Mouse (Mus musculus) heart, adult 18-20 months (tissue): ENCODE measurements around the gene Hecw1. TPM values are rescaled to one million over a fixed set of nuclear protein-coding genes. Genes with fewer than 3 reads are reported as not detected.

Experiments
- DNase-seq, 2 experiments: peaks; one replicate each; pipeline ENCODE4 v3.0.0; 2021 to 2022; ENCODE audit warnings: mixed read lengths in 1 of 2
- long read RNA-seq, 2 experiments: library from polyadenylated mRNA; stranded (forward); transcript quantifications; one replicate each; pipeline ENCODE4 v2.0.0; 2021
- total RNA-seq, 2 experiments: library from RNA; stranded (reverse); gene quantifications; 2 replicates each; pipeline ENCODE4 v1.2.3; 2021

Gene Hecw1
- under 1 TPM; 0.10 to 0.46 TPM for total RNA-seq
- long read RNA-seq, experiment 1 = 0 reads
- long read RNA-seq, experiment 2 = 0 reads

DNA sequence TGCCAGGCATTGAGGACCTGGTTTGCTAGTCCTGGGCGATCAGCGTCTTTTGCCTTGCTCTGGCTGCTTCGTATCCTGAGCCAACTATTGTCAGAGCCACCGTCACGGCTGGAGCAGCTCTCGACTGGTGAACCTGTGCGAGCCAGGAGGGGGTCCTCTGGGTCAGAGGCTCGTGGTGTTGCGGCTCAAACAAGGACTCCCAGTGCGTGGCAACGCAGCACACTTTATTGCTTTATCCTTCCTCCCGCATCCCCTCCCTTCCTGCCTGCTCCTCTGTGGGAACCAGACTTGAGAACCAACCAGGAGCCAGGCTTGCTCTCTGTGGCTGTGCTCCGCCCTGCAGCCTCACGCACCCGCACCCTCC, at the start of gene Hecw1:
Gene Hecw1, minus strand, starts transcription at position 323 of the 364 bp plus-strand sequence.
- no peak for DNase-seq

DNA sequence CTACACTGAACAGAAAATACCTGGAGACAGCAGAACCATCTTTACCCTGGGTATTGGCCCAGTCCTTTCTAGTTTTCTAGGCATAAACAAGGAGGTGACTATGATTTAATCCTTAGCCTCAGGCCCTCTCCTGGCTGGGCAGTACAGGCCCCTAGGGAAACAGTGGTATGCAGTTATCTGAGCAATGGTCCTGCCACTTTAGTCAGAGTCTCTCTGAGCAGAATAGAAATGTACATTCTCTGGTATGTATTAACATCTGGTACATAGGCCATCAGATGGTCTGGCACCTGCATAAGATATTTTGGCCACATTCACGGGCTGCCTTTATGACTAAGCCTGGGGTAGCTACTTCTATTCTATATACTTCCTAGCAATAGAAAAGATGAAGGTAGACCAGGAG, 38.3 kb upstream of the Hecw1 start:
- DNase-seq = no peak

DNA sequence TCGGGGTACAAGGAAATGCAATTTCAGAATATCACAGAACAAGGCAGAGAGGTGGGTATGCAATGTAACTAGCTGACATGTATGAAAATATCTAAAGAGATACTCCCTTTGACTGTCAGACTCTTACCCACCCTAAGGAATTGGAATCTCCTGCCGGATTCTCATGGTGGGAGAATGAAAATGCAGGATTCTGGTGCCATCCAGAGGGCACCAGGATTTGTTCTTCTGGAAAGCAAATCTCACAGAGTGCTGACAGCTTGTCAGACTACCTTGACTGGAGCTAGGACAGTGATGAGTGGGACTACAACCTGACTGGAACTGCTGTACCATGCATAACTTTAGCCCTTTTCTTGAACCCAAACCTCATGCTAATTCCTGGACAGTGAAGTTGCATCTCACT, 29.6 kb upstream of the Hecw1 start:
- DNase-seq = no peak

DNA sequence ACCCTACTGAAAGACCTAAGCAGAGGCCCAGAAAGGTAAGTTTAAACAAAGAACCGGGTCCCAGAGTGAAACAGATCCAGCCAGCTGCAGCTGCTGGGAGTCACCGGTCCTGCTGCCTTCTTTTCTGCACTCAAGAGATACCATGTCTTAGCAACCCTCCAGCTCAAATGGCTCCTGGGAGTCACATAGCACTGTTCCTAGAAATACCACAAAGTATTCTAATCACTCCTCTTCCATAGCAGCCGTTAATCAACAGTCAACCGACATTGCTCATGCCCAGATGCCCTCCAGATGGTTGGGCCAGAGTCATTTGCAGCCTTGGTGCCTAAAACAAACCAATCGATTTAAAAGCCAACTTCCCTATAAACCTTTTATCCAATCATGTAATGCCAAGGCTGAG, 19.8 kb upstream of the Hecw1 start:
- no peak for DNase-seq

DNA sequence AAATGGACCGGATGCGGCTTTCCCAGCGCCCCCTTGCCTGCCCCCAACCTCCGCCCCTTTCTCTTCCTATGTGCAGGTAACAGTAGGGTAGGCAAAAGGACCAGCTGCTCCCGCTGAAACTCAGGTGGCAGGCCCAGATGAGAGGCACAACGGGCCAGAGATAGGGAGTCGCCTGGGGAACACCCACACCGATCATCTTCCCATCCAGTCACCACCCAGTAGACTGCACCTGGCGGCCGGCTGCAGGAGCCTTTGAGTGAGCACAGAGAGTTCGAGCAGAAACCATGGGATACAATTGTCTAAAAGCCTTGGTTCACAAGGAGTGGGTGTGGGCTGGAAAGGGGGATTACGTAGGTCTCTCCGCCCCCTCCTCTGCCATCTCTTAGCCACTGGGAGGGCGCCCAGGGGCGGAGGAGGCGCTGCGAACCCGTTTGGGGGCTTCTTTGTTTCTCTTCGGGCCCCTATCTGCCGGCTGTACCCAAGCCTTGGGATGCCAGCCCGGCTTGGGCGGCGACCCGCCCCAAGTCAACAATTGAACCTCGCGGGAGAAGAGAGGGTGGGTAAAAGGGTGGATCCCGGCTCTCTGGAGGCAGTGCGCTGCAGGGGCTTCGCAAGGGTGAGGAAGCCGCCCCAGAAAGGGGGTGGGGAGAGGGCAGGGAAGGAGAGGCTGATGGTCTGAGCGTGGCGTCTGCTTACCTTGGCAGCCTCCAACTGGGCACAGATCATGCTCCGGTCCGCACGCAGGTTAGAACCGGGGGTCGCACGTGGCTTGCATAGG, 711 bp downstream of the Hecw1 start:
- peak in 1 of 2 experiments; percentile 0 for DNase-seq

DNA sequence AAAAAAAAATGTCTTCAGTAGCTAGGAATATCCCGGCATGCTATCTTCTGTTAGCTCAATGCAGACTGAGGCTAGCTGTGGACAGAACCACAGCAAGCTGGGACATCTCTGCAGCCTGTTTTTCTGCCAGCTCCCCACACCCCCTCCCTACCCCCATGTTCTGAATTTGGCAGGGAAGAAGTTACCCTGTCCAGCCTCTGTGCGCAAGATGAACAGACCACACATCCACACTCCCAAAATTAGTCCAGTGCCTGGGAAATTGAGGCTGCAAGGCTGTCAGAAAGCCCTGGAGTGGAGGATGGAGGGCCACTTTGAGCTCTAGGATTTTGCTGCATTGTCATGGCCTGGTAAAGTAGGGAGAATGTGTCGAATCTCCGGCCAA, 1.3 kb downstream of the Hecw1 start:
- peak; percentile 8 for DNase-seq

DNA sequence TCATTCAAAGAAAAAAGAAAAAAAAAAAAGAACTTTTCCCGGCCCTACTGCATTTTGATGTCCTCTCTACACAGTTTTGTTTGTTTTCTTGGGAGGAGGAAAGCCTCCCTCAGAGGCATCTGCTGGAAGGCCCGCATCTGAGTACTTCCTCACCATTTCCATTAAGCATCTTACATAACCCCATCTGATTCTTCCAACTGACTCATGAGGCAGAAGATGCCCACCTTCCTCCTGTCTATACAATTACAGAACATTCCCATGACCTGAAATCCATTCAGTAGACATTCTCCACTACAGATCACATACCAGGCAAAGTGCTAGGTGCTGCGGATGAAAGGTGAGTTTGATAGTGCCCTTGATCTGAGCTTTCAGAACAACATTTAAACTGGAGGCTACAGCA, 3.4 kb downstream of the Hecw1 start:
- no peak for DNase-seq

DNA sequence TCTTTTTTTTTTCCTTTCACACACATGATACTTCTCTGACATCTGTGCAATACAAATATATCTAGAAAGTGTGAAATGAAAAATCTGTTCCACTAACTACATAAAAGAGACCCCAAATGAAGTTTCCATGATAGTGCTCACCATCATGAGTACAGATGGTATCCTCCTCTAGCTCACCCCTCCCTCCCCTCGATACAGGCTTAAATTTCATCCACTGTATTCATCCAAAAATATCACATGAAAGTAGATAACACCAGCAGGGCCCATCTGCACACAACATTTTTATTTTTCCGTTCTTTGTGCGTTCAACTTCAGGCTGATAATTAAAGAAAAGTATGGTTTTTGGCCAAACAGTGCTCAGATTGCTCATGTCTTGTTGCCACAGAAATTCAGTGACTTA, 5.5 kb downstream of the Hecw1 start:
- no peak for DNase-seq

DNA sequence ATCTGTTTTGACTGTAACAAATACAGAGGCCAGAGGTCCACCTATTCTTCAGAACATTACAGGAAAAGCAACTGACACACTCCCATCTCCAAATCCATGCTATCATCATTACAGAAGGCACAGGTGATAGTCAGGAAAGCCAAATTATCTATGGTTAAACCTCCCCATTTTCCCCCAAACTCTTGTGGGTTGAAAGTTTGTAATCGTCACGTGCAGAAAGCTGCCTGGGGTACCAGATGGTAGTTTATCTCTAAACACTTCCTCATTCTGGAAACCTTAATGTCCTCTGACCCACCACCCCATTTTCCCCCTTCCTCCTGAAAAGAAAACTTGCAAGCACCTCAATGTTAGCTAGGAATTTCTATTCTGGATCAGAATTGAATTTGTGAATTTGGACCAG, 7.9 kb downstream of the Hecw1 start:
- no peak for DNase-seq

DNA sequence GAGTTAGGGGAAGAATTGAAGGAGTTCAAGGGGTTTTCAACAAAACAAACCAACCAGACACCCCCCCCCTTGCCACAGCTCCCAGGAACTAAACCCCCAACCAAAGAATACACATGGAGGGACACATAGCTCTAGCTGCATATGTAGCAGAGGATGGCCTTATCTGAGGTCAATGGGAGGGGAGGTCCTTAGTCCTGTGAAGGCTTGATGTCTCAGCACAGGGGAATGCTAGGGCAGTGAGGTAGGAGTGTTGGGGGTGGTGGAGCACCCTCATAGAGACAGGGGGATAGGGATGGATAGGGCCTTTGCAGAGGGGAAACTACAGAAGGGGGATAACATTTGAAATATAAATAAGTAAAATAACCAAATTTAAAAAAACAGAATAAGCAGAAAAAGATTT, 9.1 kb downstream of the Hecw1 start:
- no peak for DNase-seq

DNA sequence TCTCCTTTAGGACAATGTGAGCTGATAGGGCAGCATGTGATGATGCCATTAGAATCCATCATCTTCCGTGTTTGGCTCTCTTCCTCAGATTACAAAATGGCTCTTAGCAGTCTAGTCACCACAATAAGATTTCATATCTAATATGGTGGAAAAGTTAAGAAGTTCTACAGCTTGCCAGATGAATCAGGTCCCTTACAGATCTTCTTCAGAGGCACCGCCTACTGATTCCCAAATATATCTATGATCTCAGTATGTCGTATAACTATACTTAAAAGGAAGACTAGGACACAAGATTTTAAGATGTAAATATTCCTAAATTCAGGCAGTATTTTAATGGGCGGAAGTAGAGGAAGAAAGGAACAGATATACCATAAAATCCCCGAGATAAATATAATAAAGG, 16.3 kb downstream of the Hecw1 start:
- no peak for DNase-seq

DNA sequence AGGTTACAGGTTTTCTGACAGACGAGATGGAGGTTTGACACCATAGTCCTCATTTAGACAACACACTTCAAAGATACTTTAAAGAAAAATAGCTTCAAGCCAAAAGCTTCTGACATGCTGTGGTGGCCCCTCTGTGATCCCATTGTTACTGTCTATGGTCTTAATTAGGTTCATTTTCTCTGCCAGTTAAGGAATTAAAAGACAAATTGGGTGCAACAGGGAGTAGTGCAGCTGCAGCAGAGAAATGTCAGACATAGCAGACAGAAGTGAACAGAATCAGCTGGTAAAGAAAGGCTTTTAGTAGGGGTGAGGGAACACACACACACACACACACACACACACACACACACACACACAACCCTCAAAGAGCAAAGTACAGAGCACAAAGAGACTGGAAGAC, 22.8 kb downstream of the Hecw1 start:
- no peak for DNase-seq

DNA sequence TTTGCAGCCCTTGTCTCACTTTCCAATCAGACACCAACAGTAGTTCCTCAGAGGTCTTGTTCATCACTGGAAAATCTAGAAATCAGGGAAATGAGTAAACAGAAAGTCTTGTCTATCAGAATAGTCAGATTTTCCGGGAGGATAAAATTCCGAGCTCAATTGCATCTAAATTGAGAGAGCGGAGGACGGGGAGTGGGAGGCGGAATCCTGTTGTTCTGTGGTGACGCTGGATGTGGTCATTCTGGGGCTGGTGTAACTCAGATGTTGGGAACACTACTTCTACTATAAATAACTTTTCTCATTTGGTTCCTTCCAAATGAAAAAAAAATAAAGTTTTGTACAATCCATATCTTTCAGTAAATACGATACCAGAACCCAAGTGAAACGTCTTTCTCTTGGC, 24.2 kb downstream of the Hecw1 start:
- DNase-seq = no peak

DNA sequence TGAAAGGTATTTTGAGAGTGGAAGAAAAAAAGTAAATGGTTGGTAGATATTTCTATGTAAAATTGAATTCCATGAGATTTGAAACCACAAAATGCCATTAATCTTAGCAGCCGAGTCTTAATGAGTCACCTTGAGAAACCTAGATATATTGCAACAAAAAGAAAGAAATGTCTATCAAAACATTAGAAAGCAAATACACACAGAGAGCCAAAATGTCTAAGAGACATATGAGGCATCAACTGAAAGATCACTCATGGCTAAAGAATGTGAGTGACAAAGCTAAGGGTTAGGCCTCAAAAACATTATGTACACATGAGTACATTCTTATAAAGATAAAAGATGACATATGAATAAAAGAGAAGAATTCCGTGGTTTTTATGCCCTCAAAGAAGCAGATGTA, 26.1 kb downstream of the Hecw1 start:
- no peak for DNase-seq

DNA sequence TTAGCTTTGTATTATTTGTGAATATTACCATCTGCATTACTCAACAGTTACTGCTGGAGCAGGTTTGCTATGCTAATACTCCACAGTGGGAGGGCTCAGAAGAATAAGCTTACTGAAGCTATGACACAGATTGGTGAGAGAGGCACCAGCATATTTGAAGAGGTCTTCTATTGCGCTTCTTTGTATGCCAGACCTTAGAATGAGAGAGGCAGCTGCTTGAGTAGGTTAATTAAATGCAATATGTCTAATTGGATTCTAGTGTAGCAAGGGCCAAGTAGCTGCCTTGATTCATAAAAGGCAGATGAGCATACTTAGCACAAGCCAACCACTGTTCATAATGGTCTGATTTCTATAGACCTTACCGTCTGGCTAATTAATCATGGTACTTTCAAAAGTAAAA, 35.2 kb downstream of the Hecw1 start:
- no peak for DNase-seq

DNA sequence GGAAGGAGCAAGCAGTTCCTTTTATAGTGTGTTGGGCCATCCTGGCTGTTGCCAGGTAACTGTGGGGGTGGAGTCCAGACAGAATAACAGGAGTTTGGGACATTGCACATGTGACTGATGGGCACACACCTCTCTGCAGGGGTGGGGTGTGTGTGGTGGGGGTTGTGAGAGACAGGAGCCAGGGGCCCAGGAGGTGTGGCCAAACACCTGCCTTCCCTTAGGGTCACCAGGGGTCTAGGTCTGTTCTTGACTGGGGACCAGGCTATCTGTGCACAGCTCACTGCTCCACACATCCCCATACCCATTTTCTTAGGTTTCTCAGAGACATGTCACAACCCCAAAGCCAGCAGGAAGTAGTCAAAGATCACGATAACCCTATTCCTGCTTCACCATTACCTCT, 51.9 kb downstream of the Hecw1 start:
- no peak for DNase-seq

DNA sequence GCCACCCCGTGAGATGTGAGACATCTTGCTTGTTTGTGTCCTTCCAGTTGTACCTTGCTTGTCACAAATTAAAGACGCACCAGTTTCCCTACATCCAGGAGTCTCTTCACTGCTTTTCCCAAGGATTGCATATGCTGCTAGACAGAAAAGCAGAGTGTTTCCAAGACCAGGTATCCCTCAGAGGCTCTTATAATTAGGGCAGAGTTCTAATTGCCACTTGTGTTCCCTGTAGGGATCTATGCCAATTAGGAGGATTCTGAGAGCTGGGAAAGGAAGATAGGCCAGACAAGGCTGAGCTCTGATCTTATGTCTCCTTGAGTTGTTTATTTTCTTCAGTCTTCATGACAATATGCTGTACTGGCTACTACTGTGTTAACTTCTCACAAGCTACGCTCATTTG, 55.5 kb downstream of the Hecw1 start:
- DNase-seq = no peak

DNA sequence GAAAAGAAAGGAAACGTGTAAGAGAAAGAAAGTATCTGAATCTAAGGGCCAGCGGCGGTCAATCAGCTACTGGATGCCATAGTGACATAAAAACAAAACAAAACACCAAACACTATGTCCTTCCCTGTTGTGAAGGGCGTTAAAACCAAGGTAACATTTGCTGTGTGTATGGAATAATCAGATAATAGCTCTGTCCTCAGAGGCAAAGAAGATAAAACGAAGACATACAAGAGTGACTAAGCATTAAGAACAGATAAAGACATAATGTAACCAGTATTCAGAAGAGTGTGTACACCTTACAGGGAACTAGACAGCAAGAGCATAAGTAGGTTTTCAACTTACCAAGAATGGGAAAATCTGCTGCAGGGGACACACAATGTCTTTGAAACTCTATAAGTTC, 62.0 kb downstream of the Hecw1 start:
- DNase-seq = no peak

DNA sequence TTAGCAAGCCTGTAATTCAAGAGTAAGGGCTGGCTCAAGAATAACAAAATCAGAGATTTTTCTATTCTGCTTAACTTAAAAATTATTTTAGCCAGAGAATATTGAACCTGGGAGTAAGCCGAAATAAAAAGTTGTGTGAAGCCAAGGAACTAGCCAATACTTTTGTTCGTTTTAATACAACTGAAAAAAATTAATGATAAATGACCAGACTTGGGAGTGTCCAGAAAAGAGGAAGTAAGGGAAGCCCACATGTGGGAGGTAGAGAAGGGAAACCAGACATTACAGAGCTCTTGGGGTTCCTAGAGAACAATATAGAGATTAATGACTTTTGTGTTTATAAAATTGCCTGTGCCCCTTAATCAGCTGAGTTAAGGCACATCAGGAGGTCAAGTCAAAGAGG, 66.0 kb downstream of the Hecw1 start:
- no peak for DNase-seq

DNA sequence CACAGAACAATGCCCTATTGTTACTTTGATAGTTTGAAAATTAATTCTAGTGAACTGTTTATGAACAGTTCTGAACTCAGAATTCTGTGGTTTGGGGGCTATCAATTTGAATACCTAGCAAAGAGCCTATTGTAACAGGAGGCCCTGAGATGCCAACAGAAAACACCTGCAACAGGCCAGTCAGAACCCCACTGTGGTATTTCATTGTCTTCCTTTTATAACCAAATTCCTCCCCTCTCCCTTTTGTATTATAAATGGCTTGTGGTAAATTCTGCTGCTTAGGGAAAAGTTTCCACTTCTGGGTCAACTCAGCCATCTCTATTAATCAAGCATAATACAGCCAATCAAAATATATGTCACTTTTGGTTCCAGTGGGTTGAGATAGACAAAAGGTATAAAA, 83.5 kb downstream of the Hecw1 start:
- DNase-seq = no peak

DNA sequence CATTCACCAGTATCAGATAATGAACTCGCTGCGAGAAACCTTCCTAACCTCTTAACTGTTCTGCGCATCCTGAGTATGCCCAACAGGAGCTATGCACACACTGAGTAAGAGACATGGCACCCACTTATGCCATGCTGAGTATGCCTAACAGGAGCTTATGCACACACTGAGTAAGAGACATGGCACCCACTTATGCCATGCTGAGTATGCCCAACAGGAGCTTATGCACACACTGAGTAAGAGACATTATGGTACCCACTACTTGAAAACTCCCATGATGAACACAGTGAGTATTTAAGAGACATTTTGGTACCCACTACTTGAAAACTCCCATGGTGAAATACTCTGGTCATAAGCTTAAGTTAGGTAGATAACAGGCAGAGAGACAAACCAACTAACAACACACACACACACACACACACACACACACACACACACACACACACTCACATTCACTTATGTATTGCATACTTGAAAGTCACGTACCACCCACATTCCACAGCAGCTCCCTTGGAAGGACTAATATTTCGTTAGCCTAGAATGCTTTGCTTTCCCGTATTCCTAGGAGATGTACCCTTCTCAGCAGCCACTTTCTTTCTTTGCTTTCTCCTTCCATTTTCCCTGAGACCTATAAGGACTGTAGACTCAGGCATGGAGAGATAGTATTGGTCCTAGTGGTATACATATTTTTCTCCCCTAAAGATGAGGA, 94.0 kb downstream of the Hecw1 start:
- DNase-seq = no peak

DNA sequence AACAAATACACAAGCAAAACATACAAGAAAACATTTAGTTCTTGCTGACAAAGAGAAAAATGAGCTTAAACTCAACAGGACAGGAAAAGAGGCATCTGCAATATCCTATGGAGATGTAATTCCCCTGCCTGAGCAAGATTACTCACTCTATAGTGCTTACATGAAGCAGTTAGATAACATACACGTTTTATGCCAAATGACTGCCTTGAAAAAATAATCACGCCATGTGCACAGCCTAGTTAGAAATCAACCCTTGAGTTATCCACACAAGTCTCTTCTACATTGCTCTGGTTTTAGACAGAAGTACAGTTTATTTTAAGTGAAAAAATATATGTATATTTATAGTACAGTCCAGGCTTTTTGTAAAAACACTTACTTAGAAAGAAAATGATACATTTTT, 98.2 kb downstream of the Hecw1 start:
- DNase-seq = no peak

DNA sequence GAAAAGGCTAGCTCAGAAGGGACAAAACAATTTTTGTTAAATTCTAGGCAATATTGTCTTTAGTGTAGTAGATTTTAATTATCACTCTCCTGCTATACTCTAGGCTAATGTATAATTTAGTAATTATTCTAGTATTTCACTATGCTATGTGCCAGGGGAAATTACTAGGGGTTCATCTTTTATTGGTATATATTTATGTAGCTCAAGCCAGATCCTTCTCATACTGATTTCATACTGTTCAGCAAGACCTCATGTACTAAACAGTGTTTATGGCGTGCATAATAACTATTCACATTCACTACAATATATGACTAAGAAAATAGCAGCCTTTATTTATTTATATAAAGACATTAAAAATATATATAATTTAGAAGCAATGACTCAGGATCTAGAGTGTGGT, 109.6 kb downstream of the Hecw1 start:
- DNase-seq = no peak

DNA sequence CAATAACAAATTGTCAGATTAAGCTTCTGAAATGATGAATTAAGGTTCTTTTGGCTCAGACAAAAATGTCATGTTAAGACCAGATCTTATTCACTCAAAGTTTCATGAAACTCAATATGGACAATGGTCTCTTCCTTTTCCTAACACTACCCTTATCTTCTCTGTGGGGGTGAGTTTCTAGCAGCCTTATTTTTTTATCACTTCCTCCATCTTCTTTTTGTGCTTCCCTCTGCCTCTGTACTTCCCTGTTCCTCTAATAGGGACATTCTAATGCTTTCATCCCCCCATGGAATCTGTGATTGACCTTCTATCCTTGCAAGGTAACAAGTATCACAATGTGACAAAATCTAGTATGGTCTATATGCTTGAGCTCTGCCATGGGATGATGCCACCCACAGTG, 148.6 kb downstream of the Hecw1 start:
- DNase-seq = no peak
